Mouse (Mus musculus) CH12.LX (cell line): ENCODE data around the gene Rbfox1. TPM values are rescaled to one million over a fixed set of nuclear protein-coding genes. Genes with fewer than 3 reads are reported as not detected.

ENCODE experiments used
- DNase-seq: peaks from one replicate; pipeline ENCODE4 v3.0.0-alpha.2; 2013; ENCODE audit errors: extremely low read depth
- H3K27ac ChIP-seq: 2 replicates; pipeline ENCODE4 v1.5.1; 2012; ENCODE audit warnings: low read depth, mild to moderate bottlenecking, control low read depth, moderate library complexity; ENCODE audit not compliant: insufficient read depth
- H3K27me3 ChIP-seq: replicated peaks from 2 replicates; pipeline ENCODE3; 2012; ENCODE audit warnings: inconsistent platforms
- H3K36me3 ChIP-seq, 2 experiments: replicated peaks in 1 of 2; 2 replicates each; pipeline versions ENCODE3 to v1.6.1; 2012; ENCODE audit warnings: inconsistent platforms in 1 of 2, low read length in 1 of 2, mild to moderate bottlenecking in 1 of 2, mixed read lengths in 1 of 2, moderate library complexity in 1 of 2; ENCODE audit not compliant: control insufficient read depth in 1 of 2, insufficient read depth in 1 of 2
- H3K4me1 ChIP-seq, 2 experiments: 2 replicates each; pipeline ENCODE4 v1.6.1; 2012; ENCODE audit warnings: inconsistent platforms in 1 of 2, moderate library complexity in 1 of 2; ENCODE audit not compliant: insufficient read depth in 2 of 2, control insufficient read depth in 1 of 2
- H3K4me2 ChIP-seq: 2 replicates; pipeline ENCODE4 v1.6.1; 2012; ENCODE audit warnings: low read depth, mild to moderate bottlenecking, control low read depth; ENCODE audit not compliant: poor library complexity, insufficient read depth, severe bottlenecking
- H3K4me3 ChIP-seq, 3 experiments: fragments of 150-350 bp in 1 of 3; sonication (generic) in 1 of 3; replicated peaks in 1 of 3; 2 replicates each; pipeline versions ENCODE3 to v1.5.1; 2011 to 2012; ENCODE audit warnings: low read depth in 2 of 3, low read length in 2 of 3, mild to moderate bottlenecking in 2 of 3, moderate library complexity in 2 of 3, control low read depth in 1 of 3, improper control_type of control experiment in 1 of 3, inconsistent platforms in 1 of 3, mixed read lengths in 1 of 3; ENCODE audit not compliant: poor library complexity in 1 of 3
- H3K79me2 ChIP-seq: replicated peaks from 2 replicates; pipeline ENCODE4 v1.6.1; 2012; ENCODE audit warnings: mild to moderate bottlenecking, moderate library complexity; ENCODE audit not compliant: control insufficient read depth, poor library complexity, insufficient read depth, severe bottlenecking; ENCODE audit errors: extremely low read depth
- H3K9ac ChIP-seq: 2 replicates; pipeline ENCODE4 v1.6.1; 2012; ENCODE audit warnings: low read depth, mild to moderate bottlenecking, control low read depth, moderate library complexity; ENCODE audit not compliant: insufficient read depth
- H3K9me3 ChIP-seq: replicated peaks from 2 replicates; pipeline ENCODE3; 2012; ENCODE audit warnings: low read length, inconsistent platforms, mixed read lengths
- BHLHE40 ChIP-seq: IDR thresholded peaks from 2 replicates; pipeline ENCODE4 v1.6.1; 2011; ENCODE audit warnings: mild to moderate bottlenecking, low read depth, low read length, improper control_type of control experiment
- CHD1 ChIP-seq: IDR thresholded peaks from 2 replicates; pipeline ENCODE4 v1.6.1; 2012; ENCODE audit warnings: low read depth, low read length, improper control_type of control experiment, inconsistent platforms
- CHD2 ChIP-seq: IDR thresholded peaks from 2 replicates; pipeline ENCODE4 v1.6.1; 2011; ENCODE audit warnings: low read length, improper control_type of control experiment
- CTCF ChIP-seq, 2 experiments: IDR thresholded peaks in 1 of 2; conservative IDR thresholded peaks in 1 of 2; 2 replicates each; pipeline ENCODE4 v1.5.1; 2011 to 2012; ENCODE audit warnings: low read depth in 2 of 2, low read length in 2 of 2, improper control_type of control experiment in 1 of 2, inconsistent platforms in 1 of 2, mild to moderate bottlenecking in 1 of 2, moderate library complexity in 1 of 2
- E2F4 ChIP-seq: IDR thresholded peaks from 2 replicates; pipeline ENCODE4 v1.6.1; 2011; ENCODE audit warnings: low read depth, low read length, improper control_type of control experiment; ENCODE audit not compliant: insufficient replicate concordance
- EP300 ChIP-seq: IDR thresholded peaks from 2 replicates; pipeline ENCODE4 v1.6.1; 2011; ENCODE audit warnings: low read length, improper control_type of control experiment
- ETS1 ChIP-seq: conservative IDR thresholded peaks from 2 replicates; pipeline ENCODE4 v1.6.1; 2012; ENCODE audit warnings: low read depth, mild to moderate bottlenecking, inconsistent platforms, low read length, improper control_type of control experiment, moderate library complexity
- GABPA ChIP-seq: IDR thresholded peaks from 2 replicates; pipeline ENCODE4 v1.6.1; 2012; ENCODE audit warnings: low read depth, low read length, improper control_type of control experiment, inconsistent platforms; ENCODE audit not compliant: insufficient replicate concordance
- IRF4 ChIP-seq: IDR thresholded peaks from 2 replicates; pipeline ENCODE4 v1.6.1; 2014; ENCODE audit warnings: low read depth, mild to moderate bottlenecking, inconsistent platforms, low read length, improper control_type of control experiment
- JUND ChIP-seq: conservative IDR thresholded peaks from 2 replicates; pipeline ENCODE4 v1.6.1; 2011; ENCODE audit warnings: low read depth, low read length, improper control_type of control experiment
- MAFK ChIP-seq: IDR thresholded peaks from 2 replicates; pipeline ENCODE4 v1.6.1; 2011; ENCODE audit warnings: low read length, improper control_type of control experiment; ENCODE audit not compliant: insufficient replicate concordance
- MAX ChIP-seq: IDR thresholded peaks from 2 replicates; pipeline ENCODE4 v1.6.1; 2011; ENCODE audit warnings: low read length, improper control_type of control experiment
- MAZ ChIP-seq: IDR thresholded peaks from 2 replicates; pipeline ENCODE4 v1.6.1; 2012; ENCODE audit warnings: low read depth, mild to moderate bottlenecking, inconsistent platforms, low read length, improper control_type of control experiment, moderate library complexity
- MEF2A ChIP-seq: IDR thresholded peaks from 2 replicates; pipeline ENCODE4 v1.6.1; 2014; ENCODE audit warnings: low read depth, mild to moderate bottlenecking, inconsistent platforms, low read length, improper control_type of control experiment, borderline replicate concordance
- MXI1 ChIP-seq: IDR thresholded peaks from 2 replicates; pipeline ENCODE4 v1.6.1; 2011; ENCODE audit warnings: mild to moderate bottlenecking, low read depth, low read length, improper control_type of control experiment
- NELFE ChIP-seq: IDR thresholded peaks from 2 replicates; pipeline ENCODE4 v1.6.1; 2011; ENCODE audit warnings: low read depth, low read length, improper control_type of control experiment
- NRF1 ChIP-seq: IDR thresholded peaks from 2 replicates; pipeline ENCODE4 v1.6.1; 2014; ENCODE audit warnings: low read depth, mild to moderate bottlenecking, inconsistent platforms, low read length, improper control_type of control experiment, moderate library complexity
- PAX5 ChIP-seq: IDR thresholded peaks from 2 replicates; pipeline ENCODE4 v1.6.1; 2012; ENCODE audit warnings: low read length, inconsistent platforms, mixed read lengths
- POLR2A ChIP-seq: IDR thresholded peaks from 2 replicates; pipeline ENCODE4 v1.6.1; 2011; ENCODE audit warnings: low read depth, mild to moderate bottlenecking, improper control_type of control experiment, low read length
- POLR2AphosphoS2 ChIP-seq: IDR thresholded peaks from 2 replicates; pipeline ENCODE4 v1.6.1; 2011; ENCODE audit warnings: low read depth, low read length, improper control_type of control experiment
- RCOR1 ChIP-seq: conservative IDR thresholded peaks from 2 replicates; pipeline ENCODE4 v1.6.1; 2012; ENCODE audit warnings: low read depth, mild to moderate bottlenecking, inconsistent platforms, low read length, improper control_type of control experiment
- TBP ChIP-seq: conservative IDR thresholded peaks from 2 replicates; pipeline ENCODE4 v1.6.1; 2011; ENCODE audit warnings: low read depth, low read length, improper control_type of control experiment
- UBTF ChIP-seq: IDR thresholded peaks from 2 replicates; pipeline ENCODE4 v1.6.1; 2012; ENCODE audit warnings: low read depth, mild to moderate bottlenecking, inconsistent platforms, low read length, improper control_type of control experiment, moderate library complexity
- USF1 ChIP-seq: IDR thresholded peaks from 2 replicates; pipeline ENCODE4 v1.6.1; 2014; ENCODE audit warnings: low read depth, mild to moderate bottlenecking, inconsistent platforms, low read length, improper control_type of control experiment
- ZC3H11A ChIP-seq: IDR thresholded peaks from 2 replicates; pipeline ENCODE4 v1.6.1; 2012; ENCODE audit warnings: low read depth, mild to moderate bottlenecking, inconsistent platforms, low read length, improper control_type of control experiment
- ZMIZ1 ChIP-seq: IDR thresholded peaks from 2 replicates; pipeline ENCODE4 v1.6.1; 2012; ENCODE audit warnings: low read depth, mild to moderate bottlenecking, inconsistent platforms, low read length, improper control_type of control experiment
- ZNF384 ChIP-seq: IDR thresholded peaks from 2 replicates; pipeline ENCODE4 v1.6.1; 2012; ENCODE audit warnings: low read depth, low read length, improper control_type of control experiment, inconsistent platforms
- dilution Hi-C: fragments of 300-500 bp; cut with MboI; formaldehyde crosslinking; loops from 2 replicates; pipeline ENCODE4 v1.14.3; 2020; ENCODE audit warnings: low sequenced_read_pairs; ENCODE audit not compliant: extremely low pct_unique_long_range_greater_than_20kb, extremely low pct_ligation_motif_present
- in situ Hi-C: fragments of 300-500 bp; cut with MboI; formaldehyde crosslinking; loops from 3 replicates; pipeline ENCODE4 v1.14.3; 2019; ENCODE audit warnings: low sequenced_read_pairs, low pct_ligation_motif_present, low pct_unique_long_range_greater_than_20kb, mixed read lengths
- polyA plus RNA-seq: library from polyadenylated mRNA; unstranded; fragments of >175 nt; gene quantifications from 2 replicates; pipeline ENCODE4 v1.2.1, GENCODE M21; 2012; ENCODE audit warnings: low read depth; ENCODE audit not compliant: insufficient read length
- total RNA-seq, 2 experiments: library from RNA; depleted of rRNA; stranded (reverse); fragments of 300-350 nt in 1 of 2; fragments of >200 nt in 1 of 2; gene quantifications; 2 replicates each; pipeline ENCODE4 v1.2.3; 2012 to 2014

Gene Rbfox1
- total and polyA plus RNA-seq, 3 experiments: not detected

GRCm38 (mm10) chr16:6097244-6098040 is 212.3 kb downstream of the Rbfox1 start:
- dilution Hi-C loops (no loop called here), in situ Hi-C loops (no loop called here)
- Histone ChIP-seq H3K4me3 (no peak overlapping the region), H3K27me3 (no peaks in the 10 kb centered on the region), H3K36me3 (no peaks in the 10 kb centered on the region), H3K9ac (no peak overlapping the region), H3K4me1 (no peaks in the 10 kb centered on the region), H3K79me2 (no peaks in the 10 kb centered on the region), H3K4me2 (no peak overlapping the region), H3K9me3 (peaks cover 89% of the 10 kb centered on the region), H3K27ac (no peak overlapping the region)
- no peak for TF ChIP-seq NRF1
- no peak for TF ChIP-seq CHD2
- no peak for TF ChIP-seq MAFK
- TF ChIP-seq BHLHE40: no peak
- no peak for TF ChIP-seq MXI1
- TF ChIP-seq MEF2A: no peak
- TF ChIP-seq UBTF: no peak
- no peak for TF ChIP-seq GABPA
- no peak for TF ChIP-seq CHD1
- TF ChIP-seq ZMIZ1: no peak
- no peak for TF ChIP-seq ZNF384
- TF ChIP-seq E2F4: no peak
- no peak for TF ChIP-seq EP300
- TF ChIP-seq JUND: no peak
- TF ChIP-seq NELFE: no peak
- no peak for TF ChIP-seq POLR2A
- TF ChIP-seq POLR2AphosphoS2: no peak
- TF ChIP-seq TBP: no peak
- no peak for DNase-seq

- no peak for DNase-seq
- H3K4me1 ChIP-seq: no peaks in the 10 kb centered on the region
- no peak overlapping the region for H3K27ac ChIP-seq
- no peaks in the 10 kb centered on the region for H3K79me2 ChIP-seq
- H3K4me3 ChIP-seq: no peak overlapping the region
- dilution Hi-C loops: no loop called here
- no peaks in the 10 kb centered on the region for H3K36me3 ChIP-seq
- H3K9me3 ChIP-seq: peaks cover 87% of the 10 kb centered on the region
- H3K27me3 ChIP-seq: no peaks in the 10 kb centered on the region
- in situ Hi-C loops: no loop called here
- no peak overlapping the region for H3K4me2 ChIP-seq
- no peak overlapping the region for H3K9ac ChIP-seq
- TF ChIP-seq GABPA: no peak
- no peak for TF ChIP-seq MAZ
- no peak for TF ChIP-seq RCOR1
- no peak for TF ChIP-seq CTCF (conservative IDR thresholded peaks at IDR 0.05 in 1 of 2, IDR thresholded peaks at IDR 0.05 in 1 of 2; ENCODE audit: low read depth in 2 of 2, low read length in 2 of 2)
- no peak for TF ChIP-seq MAFK
- TF ChIP-seq BHLHE40: no peak
- no peak for TF ChIP-seq MAX
- no peak for TF ChIP-seq PAX5
- TF ChIP-seq TBP: no peak
- no peak for TF ChIP-seq ZC3H11A
- no peak for TF ChIP-seq ZMIZ1
- no peak for TF ChIP-seq NELFE
- no peak for TF ChIP-seq IRF4
- TF ChIP-seq MEF2A: no peak
- TF ChIP-seq POLR2AphosphoS2: no peak
- no peak for TF ChIP-seq USF1
- TF ChIP-seq ETS1: no peak
- no peak for TF ChIP-seq POLR2A
These were observed 213.0 kb downstream of the Rbfox1 start for GRCm38 (mm10) chr16:6098116-6098515.
